Mouse (Mus musculus): ENCODE measurements around the gene Srcin1.

GRCm38 (mm10) chr11:97505784-97506183, 70.2 kb downstream of the Srcin1 start:
- TF ChIP-seq CTCF (IDR thresholded peaks at IDR 0.05; ENCODE audit: borderline replicate concordance, insufficient read depth, low read length) = no peak
- no peak for TF ChIP-seq POLR2A (IDR thresholded peaks at IDR 0.05; ENCODE audit: low read depth, low read length)

All from embryonic fibroblast, embryonic 13.5 days (primary cell).